Mouse (Mus musculus) heart, adult 18-20 months (tissue): ENCODE data around the gene Car5b. TPM values are rescaled to one million over a fixed set of nuclear protein-coding genes. Genes with fewer than 3 reads are reported as not detected.
A peak's percentile ranks its signal among the peaks of the same experiment; 100 is the strongest.

Source experiments
- DNase-seq, 2 experiments: peaks; one replicate each; pipeline ENCODE4 v3.0.0; 2021 to 2022; ENCODE audit warnings: mixed read lengths in 1 of 2
- total RNA-seq, 2 experiments: library from RNA; stranded (reverse); gene quantifications; 2 replicates each; pipeline ENCODE4 v1.2.3; 2021

Gene Car5b
- total RNA-seq, 2 experiments from 2014 or later: 1.3 to 5.0 TPM

GRCm38 (mm10) chrX:163958467-163958875 lies 69.3 kb downstream of the Car5b start, which contains the start of gene Zrsr2:
Gene Zrsr2, minus strand, starts transcription at chrX:163958661.
- peak; percentile 82 to 93 for DNase-seq

- DNase-seq: peak; percentile 49 to 77
These were observed 69.9 kb downstream of the Car5b start for GRCm38 (mm10) chrX:163957803-163958466.

GRCm38 (mm10) chrX:163957381-163957780 lies 70.4 kb downstream of the Car5b start:
- no peak for DNase-seq

GRCm38 (mm10) chrX:163951618-163952017 lies 76.2 kb downstream of the Car5b start:
- no peak for DNase-seq

GRCm38 (mm10) chrX:163944381-163944780 lies 83.4 kb downstream of the Car5b start:
- no peak for DNase-seq

GRCm38 (mm10) chrX:163938587-163938986 lies 89.2 kb downstream of the Car5b start:
- peak; percentile 55 to 66 for DNase-seq

- DNase-seq: no peak
These were observed 93.1 kb downstream of the Car5b start for GRCm38 (mm10) chrX:163934731-163935130.

GRCm38 (mm10) chrX:163929550-163929949 lies 98.2 kb downstream of the Car5b start:
- DNase-seq: no peak

Other genes with a start within 250 kb of the Car5b start
- gene Ap1s2, start 119.0 kb downstream of the Car5b start, total RNA-seq: 10 to 100 TPM; 21.1 to 31.8 TPM
- 10 to 100 TPM; 10.7 to 16.0 TPM for gene Zrsr2, start 69.3 kb downstream of the Car5b start, total RNA-seq
- gene Siah1b, start 48.5 kb upstream of the Car5b start, total RNA-seq: 1 to 10 TPM; 3.6 to 4.2 TPM
- not detected for gene Cltrn, start 60.8 kb upstream of the Car5b start, total RNA-seq
- 1 to 10 TPM; 1.1 to 1.5 TPM for gene Ace2, start 111.3 kb upstream of the Car5b start, total RNA-seq
- gene Bmx, start 230.2 kb upstream of the Car5b start, total RNA-seq: 1 to 10 TPM; 1.9 to 2.5 TPM
- 1 to 10 TPM; 7.0 to 7.8 TPM for gene Pir, start 241.4 kb upstream of the Car5b start, total RNA-seq